Mouse (Mus musculus): ENCODE data around the gene Dbi. TPM values are rescaled to one million over a fixed set of nuclear protein-coding genes. Genes with fewer than 3 reads are reported as not detected.
"Not testable (repeated sequence)": the region's sequence is repeated elsewhere in the genome, so short reads cannot be mapped to it uniquely, and the experiment has no call there.

The Dbi gene
- polyA plus RNA-seq, 1 experiment from 2014 or later: 768 TPM

DNA sequence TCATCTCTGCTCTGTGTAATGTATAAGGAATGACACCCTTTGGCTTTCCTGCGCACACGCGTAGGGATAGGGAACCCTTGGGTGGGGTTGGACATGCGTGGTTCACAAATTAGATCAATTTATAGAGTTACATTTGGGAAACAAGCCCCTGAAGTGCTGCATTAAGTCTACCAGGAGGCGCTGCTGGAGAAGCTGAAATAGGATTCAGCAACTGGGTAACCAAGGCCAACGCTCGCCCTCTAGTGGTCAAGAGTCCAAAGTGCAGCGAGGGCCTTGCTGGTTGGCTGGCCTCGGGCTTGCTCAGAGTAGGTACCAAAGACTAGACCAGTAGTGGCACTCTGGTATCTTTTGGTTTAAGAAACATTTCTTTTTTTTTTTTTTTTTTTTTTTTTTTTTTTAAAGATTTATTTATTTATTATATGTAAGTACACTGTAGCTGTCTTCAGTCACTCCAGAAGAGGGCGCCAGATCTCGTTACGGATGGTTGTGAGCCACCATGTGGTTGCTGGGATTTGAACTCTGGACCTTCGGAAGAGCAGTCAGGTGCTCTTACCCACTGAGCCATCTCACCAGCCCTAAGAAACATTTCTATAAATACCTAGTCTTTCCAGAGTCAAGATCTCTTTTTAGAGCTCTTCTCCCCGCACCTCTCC lies 27.3 kb downstream of the Dbi start:
- not testable (repeated sequence) for H3K4me3 ChIP-seq (ENCODE audit: control insufficient read depth in 1 of 2, insufficient read depth in 1 of 2, low read depth in 1 of 2, low read length in 2 of 2); H3K27ac ChIP-seq (replicated peaks in 1 of 2; ENCODE audit: control insufficient read depth in 1 of 2, insufficient read depth in 1 of 2, low read depth in 2 of 2, low read length in 2 of 2); H3K4me1 ChIP-seq (ENCODE audit: control insufficient read depth in 2 of 2, insufficient read depth in 2 of 2, low read length in 2 of 2); H3K36me3 ChIP-seq (ENCODE audit: control insufficient read depth, insufficient read depth, low read length); ATAC-seq (ENCODE audit: insufficient number of reproducible peaks, insufficient read depth, low FRiP score, low read depth); H3K4me2 ChIP-seq (ENCODE audit: low read length); H3K9me3 ChIP-seq (ENCODE audit: control insufficient read depth, low read length); H3K9ac ChIP-seq (ENCODE audit: low read length); H3K27me3 ChIP-seq (ENCODE audit: control insufficient read depth, insufficient read depth, low read length)
- 54% methylated on average over 11 of the region's 14 CpGs for WGBS

DNA sequence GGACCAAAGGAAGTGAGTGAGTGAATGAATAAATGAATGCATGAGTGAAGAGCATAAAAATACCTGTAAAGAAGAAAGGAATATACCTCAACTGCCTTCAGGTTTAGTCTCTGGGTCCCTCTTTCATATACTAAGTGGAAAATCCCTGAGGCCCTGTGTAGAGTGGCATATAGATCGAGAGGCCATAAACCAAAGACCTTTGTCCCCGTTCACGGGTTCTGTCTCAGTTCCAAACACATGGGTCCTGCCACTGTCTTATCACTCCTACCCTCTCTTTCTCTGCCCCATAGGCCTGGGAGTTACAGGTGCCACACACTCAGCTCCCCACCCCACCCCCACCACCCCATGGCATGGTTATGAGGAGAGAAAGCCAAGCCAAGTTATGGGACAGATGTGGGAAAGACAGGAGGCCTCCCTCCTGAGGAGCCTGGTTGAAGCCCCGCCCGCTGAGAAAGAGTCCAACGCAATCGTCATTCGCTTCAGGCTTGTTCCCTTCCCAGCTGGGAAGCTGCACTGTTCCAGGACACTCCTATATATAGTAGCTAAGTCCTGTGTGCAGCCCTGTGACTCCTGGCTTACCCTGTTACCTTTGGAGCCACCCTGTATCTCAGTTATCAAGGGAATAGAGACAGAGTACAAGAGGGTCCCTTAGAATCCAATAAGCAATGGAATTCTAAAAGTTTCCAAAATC lies 29.9 kb downstream of the Dbi start:
- H3K4me2 ChIP-seq (ENCODE audit: low read length): no peak overlapping the region
- ATAC-seq (ENCODE audit: insufficient number of reproducible peaks, insufficient read depth, low FRiP score, low read depth): peak; percentile 21; the same call in 1 of the 2 replicates
- WGBS: 58% methylated on average over 8 of the region's 8 CpGs
- no peak overlapping the region for H3K4me3 ChIP-seq (ENCODE audit: control insufficient read depth in 1 of 2, insufficient read depth in 1 of 2, low read depth in 1 of 2, low read length in 2 of 2)
- no peaks in the 10 kb centered on the region for H3K36me3 ChIP-seq (ENCODE audit: control insufficient read depth, insufficient read depth, low read length)
- no peaks in the 10 kb centered on the region for H3K9me3 ChIP-seq (ENCODE audit: control insufficient read depth, low read length)
- no peaks in the 10 kb centered on the region for H3K27me3 ChIP-seq (ENCODE audit: control insufficient read depth, insufficient read depth, low read length)
- peaks cover 0 to 3% of the 10 kb centered on the region in 2 experiments; a peak in 2 of 4 replicates for H3K4me1 ChIP-seq (ENCODE audit: control insufficient read depth in 2 of 2, insufficient read depth in 2 of 2, low read length in 2 of 2)
- H3K27ac ChIP-seq (replicated peaks in 1 of 2; ENCODE audit: control insufficient read depth in 1 of 2, insufficient read depth in 1 of 2, low read depth in 2 of 2, low read length in 2 of 2): no peak overlapping the region
- no peak overlapping the region for H3K9ac ChIP-seq (ENCODE audit: low read length)

DNA sequence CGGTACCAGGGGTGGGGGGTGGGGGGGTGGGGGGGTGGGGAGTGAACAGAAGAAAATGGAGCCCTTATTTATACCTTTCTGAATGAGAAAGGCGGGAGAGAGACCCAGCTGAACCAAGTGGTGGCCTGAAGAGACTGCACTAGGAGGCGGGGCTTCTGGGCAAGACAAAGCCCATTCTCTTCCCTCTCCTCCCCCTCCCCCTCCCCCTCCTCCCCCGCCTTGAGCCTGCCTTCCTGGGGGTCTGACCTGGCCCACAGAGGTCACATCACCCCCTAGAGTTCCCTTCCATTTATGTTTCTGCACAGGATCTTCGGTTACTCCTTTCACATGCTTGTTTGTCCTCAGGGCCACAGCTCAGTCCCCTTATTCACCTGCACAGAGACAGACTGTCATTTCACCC lies 31.7 kb downstream of the Dbi start:
- 33% methylated on average over 5 of the region's 5 CpGs for WGBS
- no peak for ATAC-seq (ENCODE audit: insufficient number of reproducible peaks, insufficient read depth, low FRiP score, low read depth)

DNA sequence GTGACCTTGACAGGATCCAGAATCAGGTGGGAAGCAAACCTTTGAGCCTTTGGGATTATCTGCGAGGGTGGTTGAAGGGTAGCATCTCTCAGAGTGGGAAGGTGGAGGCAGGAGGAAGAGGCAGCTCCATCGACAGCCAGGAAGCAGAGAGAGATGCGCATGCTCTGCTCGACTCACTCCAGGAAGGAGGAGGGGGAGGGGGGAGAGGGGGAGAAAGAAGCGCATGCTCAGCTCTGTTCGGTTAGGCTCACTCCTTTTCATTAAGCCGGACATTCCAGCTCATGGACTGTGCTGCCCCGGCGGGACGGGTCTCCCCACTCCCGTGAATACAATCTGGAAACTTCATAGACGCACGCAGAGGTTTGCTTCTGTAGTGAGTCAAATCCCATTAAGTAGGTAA lies 34.2 kb downstream of the Dbi start:
- ATAC-seq (ENCODE audit: insufficient number of reproducible peaks, insufficient read depth, low FRiP score, low read depth): no peak
- WGBS: 67% methylated on average over 13 of the region's 13 CpGs

More for the DNA sequence above, 31.7 kb downstream of the Dbi start:
- H3K4me2 ChIP-seq (ENCODE audit: low read length): no peak overlapping the region
- peaks cover 0 to 4% of the 10 kb centered on the region in 2 experiments; a peak in 3 of 4 replicates for H3K4me1 ChIP-seq (ENCODE audit: control insufficient read depth in 2 of 2, insufficient read depth in 2 of 2, low read length in 2 of 2)
- H3K9me3 ChIP-seq (ENCODE audit: control insufficient read depth, low read length): no peaks in the 10 kb centered on the region
- H3K36me3 ChIP-seq (ENCODE audit: control insufficient read depth, insufficient read depth, low read length): no peaks in the 10 kb centered on the region
- H3K27me3 ChIP-seq (ENCODE audit: control insufficient read depth, insufficient read depth, low read length): no peaks in the 10 kb centered on the region
- H3K9ac ChIP-seq (ENCODE audit: low read length): no peak overlapping the region
- H3K4me3 ChIP-seq (ENCODE audit: control insufficient read depth in 1 of 2, insufficient read depth in 1 of 2, low read depth in 1 of 2, low read length in 2 of 2): no peak overlapping the region
- H3K27ac ChIP-seq (replicated peaks in 1 of 2; ENCODE audit: control insufficient read depth in 1 of 2, insufficient read depth in 1 of 2, low read depth in 2 of 2, low read length in 2 of 2): no peak overlapping the region

DNA sequence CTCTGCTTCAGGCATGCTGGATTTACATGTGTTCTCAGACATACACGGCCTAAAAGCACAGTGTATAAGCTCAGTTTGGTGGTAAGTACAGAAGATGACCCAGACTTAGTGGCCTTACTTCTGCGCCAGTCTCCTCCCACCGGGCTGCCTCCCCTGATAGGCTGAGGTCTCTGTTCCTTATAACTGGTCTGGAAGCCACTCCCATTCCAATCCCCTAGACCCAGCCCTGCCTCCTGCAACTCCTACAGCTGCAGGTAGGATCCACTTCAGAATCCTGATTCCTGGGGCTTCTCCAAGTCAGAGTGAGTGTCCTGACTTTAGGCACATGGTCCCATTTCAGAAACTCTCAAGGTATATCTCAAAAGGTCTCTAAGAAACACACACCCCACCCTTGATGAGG lies 35.2 kb downstream of the Dbi start:
- ATAC-seq (ENCODE audit: insufficient number of reproducible peaks, insufficient read depth, low FRiP score, low read depth): no peak
- 77% methylated on average over 3 of the region's 3 CpGs for WGBS
- no peaks in the 10 kb centered on the region for H3K36me3 ChIP-seq (ENCODE audit: control insufficient read depth, insufficient read depth, low read length)

More for the DNA sequence above, 34.2 kb downstream of the Dbi start:
- no peaks in the 10 kb centered on the region for H3K9me3 ChIP-seq (ENCODE audit: control insufficient read depth, low read length)
- no peak overlapping the region for H3K9ac ChIP-seq (ENCODE audit: low read length)
- no peak overlapping the region for H3K27ac ChIP-seq (replicated peaks in 1 of 2; ENCODE audit: control insufficient read depth in 1 of 2, insufficient read depth in 1 of 2, low read depth in 2 of 2, low read length in 2 of 2)
- H3K36me3 ChIP-seq (ENCODE audit: control insufficient read depth, insufficient read depth, low read length): no peaks in the 10 kb centered on the region
- H3K4me3 ChIP-seq (ENCODE audit: control insufficient read depth in 1 of 2, insufficient read depth in 1 of 2, low read depth in 1 of 2, low read length in 2 of 2): no peak overlapping the region
- no peak overlapping the region for H3K4me2 ChIP-seq (ENCODE audit: low read length)
- H3K4me1 ChIP-seq (ENCODE audit: control insufficient read depth in 2 of 2, insufficient read depth in 2 of 2, low read length in 2 of 2): peaks cover 14 to 20% of the 10 kb centered on the region in 2 experiments
- H3K27me3 ChIP-seq (ENCODE audit: control insufficient read depth, insufficient read depth, low read length): no peaks in the 10 kb centered on the region

DNA sequence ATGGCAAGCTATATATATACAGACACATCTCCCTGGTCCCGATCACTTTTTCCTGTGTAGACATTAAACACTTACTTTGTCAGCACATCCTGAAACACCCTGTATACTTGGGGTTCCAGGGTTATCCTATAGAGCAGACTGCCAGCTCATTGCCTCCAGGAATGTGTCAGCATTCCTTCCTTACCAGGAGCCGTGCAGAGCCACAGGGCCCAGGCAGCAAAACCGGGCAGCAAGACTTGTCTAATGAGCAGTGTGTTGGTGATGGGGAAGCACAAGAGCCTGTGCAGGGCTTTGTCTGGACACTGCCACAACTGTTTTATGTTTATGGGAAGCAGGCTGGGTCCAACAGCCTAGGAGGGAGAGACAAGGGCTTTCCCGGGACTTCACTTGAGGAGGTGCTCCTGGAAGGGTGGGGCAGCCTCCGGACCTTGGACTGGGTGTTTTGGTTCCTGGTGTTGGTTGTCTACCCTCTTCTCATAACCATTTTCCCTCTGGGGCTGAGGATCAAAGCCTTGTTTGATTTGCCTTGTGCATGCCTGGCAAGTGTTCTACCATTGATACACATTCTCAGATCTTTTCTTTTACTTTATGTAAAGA lies 36.9 kb downstream of the Dbi start:
- ATAC-seq (ENCODE audit: insufficient number of reproducible peaks, insufficient read depth, low FRiP score, low read depth): peak; percentile 40; the same call in 1 of the 2 replicates
- 24% methylated on average over 5 of the region's 5 CpGs for WGBS
- H3K27ac ChIP-seq (replicated peaks in 1 of 2; ENCODE audit: control insufficient read depth in 1 of 2, insufficient read depth in 1 of 2, low read depth in 2 of 2, low read length in 2 of 2): peak overlapping the region in 1 of 2 experiments; percentile 22; a peak in 2 of 4 replicates
- no peaks in the 10 kb centered on the region for H3K9me3 ChIP-seq (ENCODE audit: control insufficient read depth, low read length)
- no peak overlapping the region for H3K4me2 ChIP-seq (ENCODE audit: low read length)
- H3K9ac ChIP-seq (ENCODE audit: low read length): no peak overlapping the region
- no peak overlapping the region for H3K4me3 ChIP-seq (ENCODE audit: control insufficient read depth in 1 of 2, insufficient read depth in 1 of 2, low read depth in 1 of 2, low read length in 2 of 2)
- no peaks in the 10 kb centered on the region for H3K27me3 ChIP-seq (ENCODE audit: control insufficient read depth, insufficient read depth, low read length)
- peaks cover 14 to 20% of the 10 kb centered on the region in 2 experiments for H3K4me1 ChIP-seq (ENCODE audit: control insufficient read depth in 2 of 2, insufficient read depth in 2 of 2, low read length in 2 of 2)
- H3K36me3 ChIP-seq (ENCODE audit: control insufficient read depth, insufficient read depth, low read length): no peaks in the 10 kb centered on the region

More for the DNA sequence above, 35.2 kb downstream of the Dbi start:
- Histone ChIP-seq H3K4me1 (ENCODE audit: control insufficient read depth in 2 of 2, insufficient read depth in 2 of 2, low read length in 2 of 2) (peaks cover 14 to 20% of the 10 kb centered on the region in 2 experiments), H3K9ac (ENCODE audit: low read length) (no peak overlapping the region), H3K4me3 (ENCODE audit: control insufficient read depth in 1 of 2, insufficient read depth in 1 of 2, low read depth in 1 of 2, low read length in 2 of 2) (no peak overlapping the region), H3K9me3 (ENCODE audit: control insufficient read depth, low read length) (no peaks in the 10 kb centered on the region), H3K27me3 (ENCODE audit: control insufficient read depth, insufficient read depth, low read length) (no peaks in the 10 kb centered on the region), H3K27ac (replicated peaks in 1 of 2; ENCODE audit: control insufficient read depth in 1 of 2, insufficient read depth in 1 of 2, low read depth in 2 of 2, low read length in 2 of 2) (no peak overlapping the region), H3K4me2 (ENCODE audit: low read length) (no peak overlapping the region)

DNA sequence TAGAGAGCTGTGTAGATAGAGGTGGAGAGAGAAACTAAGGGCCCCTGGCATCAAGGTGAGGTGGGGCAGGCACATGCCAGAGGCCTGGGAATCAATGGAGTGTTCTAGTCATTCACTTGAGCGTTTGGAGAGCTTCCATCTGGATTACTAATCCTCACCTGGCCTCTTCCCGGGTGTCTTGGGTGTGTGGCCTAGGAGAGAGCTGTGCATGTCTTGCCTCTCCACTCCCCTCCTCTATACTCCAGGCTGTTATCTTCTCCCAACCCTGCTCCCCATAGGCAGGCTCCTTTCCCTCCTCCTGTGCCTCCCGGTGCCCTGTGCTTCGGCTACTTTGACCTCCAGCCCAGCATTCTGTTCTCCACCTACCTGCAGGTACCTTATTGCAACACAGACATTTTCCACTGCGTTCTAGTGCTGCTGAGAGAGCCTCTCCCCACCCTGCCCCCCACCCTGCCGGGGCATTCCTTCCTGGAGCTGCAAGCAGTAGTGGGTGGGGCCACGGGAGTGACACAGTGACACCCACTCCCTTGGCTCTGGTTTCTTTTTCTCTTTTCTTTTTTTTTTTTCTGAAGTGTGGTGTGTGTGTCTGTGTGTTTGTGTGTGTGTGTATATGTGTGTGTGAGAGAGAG lies 37.8 kb downstream of the Dbi start:
- peak overlapping the region; percentile 44; the same call in 1 of the 2 replicates for H3K9ac ChIP-seq (ENCODE audit: low read length)
- no peaks in the 10 kb centered on the region for H3K27me3 ChIP-seq (ENCODE audit: control insufficient read depth, insufficient read depth, low read length)
- H3K4me2 ChIP-seq (ENCODE audit: low read length): peak overlapping the region; percentile 48
- WGBS: 4% methylated on average over 7 of the region's 7 CpGs
- peak overlapping the region in 1 of 2 experiments; percentile 27; a peak in 1 of 4 replicates for H3K27ac ChIP-seq (replicated peaks in 1 of 2; ENCODE audit: control insufficient read depth in 1 of 2, insufficient read depth in 1 of 2, low read depth in 2 of 2, low read length in 2 of 2)
- no peaks in the 10 kb centered on the region for H3K36me3 ChIP-seq (ENCODE audit: control insufficient read depth, insufficient read depth, low read length)
- no peak overlapping the region for H3K4me3 ChIP-seq (ENCODE audit: control insufficient read depth in 1 of 2, insufficient read depth in 1 of 2, low read depth in 1 of 2, low read length in 2 of 2)
- peak; percentile 57 for ATAC-seq (ENCODE audit: insufficient number of reproducible peaks, insufficient read depth, low FRiP score, low read depth)
- H3K4me1 ChIP-seq (ENCODE audit: control insufficient read depth in 2 of 2, insufficient read depth in 2 of 2, low read length in 2 of 2): peaks cover 14 to 20% of the 10 kb centered on the region in 2 experiments
- H3K9me3 ChIP-seq (ENCODE audit: control insufficient read depth, low read length): no peaks in the 10 kb centered on the region
